Mouse (Mus musculus) urinary bladder, postnatal 36 days (tissue): ENCODE measurements at regions not wholly inside any gene's neighbourhood (a gene's known extent, or its start where the extent isn't known, plus 50 kb on each side); places are given as distances from the start of the nearest gene placed in this dataset.

ENCODE experiments used
- DNase-seq, 2 experiments: peaks; one replicate each; pipeline ENCODE4 v3.0.0; 2022; ENCODE audit warnings: low spot score in 2 of 2, mixed read lengths in 1 of 2

DNA sequence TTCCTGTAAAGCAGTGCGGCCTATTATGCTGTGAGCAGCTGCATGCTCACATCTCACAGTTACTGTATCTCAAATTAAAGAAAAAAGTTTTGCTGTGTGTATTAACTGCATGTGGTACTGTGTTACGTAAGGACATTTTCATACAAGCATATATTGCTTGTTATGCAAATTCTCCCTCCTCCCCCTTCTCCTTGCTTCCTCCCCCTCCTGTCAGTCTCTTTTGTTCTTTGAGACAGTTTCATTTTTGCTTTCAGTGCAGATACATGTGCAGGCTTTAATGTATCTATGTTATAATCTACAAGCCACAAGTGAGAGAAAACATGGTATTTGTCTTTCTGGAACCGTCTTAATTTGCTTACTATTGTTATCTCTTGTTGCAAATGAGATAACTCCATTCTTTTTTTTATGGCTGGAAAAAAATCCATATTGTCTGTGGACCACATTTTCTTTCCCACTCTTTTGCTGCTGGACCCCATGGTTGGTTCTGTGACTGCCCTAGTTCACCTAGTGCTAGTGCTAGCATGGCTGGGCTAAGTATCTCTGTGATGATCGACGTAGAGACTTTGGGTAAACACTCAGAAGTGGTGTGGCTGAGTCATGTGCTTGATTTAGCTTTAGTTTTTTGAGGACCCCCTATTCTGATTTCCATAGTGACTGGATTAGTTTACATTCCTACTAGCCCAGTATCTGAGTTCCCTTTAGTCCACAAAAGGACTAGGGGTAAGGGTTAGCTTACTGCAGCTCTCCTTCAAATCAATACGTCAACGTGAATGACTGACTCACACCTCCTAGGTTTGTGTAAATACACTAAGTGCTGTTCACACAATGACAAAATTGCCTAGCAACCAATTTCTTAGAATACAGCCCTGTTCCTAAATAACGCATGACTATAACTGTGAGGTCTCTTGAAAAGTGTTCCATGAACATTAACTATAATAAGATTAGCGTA lies 158.1 kb downstream of the Icos start:
- DNase-seq = no peak

DNA sequence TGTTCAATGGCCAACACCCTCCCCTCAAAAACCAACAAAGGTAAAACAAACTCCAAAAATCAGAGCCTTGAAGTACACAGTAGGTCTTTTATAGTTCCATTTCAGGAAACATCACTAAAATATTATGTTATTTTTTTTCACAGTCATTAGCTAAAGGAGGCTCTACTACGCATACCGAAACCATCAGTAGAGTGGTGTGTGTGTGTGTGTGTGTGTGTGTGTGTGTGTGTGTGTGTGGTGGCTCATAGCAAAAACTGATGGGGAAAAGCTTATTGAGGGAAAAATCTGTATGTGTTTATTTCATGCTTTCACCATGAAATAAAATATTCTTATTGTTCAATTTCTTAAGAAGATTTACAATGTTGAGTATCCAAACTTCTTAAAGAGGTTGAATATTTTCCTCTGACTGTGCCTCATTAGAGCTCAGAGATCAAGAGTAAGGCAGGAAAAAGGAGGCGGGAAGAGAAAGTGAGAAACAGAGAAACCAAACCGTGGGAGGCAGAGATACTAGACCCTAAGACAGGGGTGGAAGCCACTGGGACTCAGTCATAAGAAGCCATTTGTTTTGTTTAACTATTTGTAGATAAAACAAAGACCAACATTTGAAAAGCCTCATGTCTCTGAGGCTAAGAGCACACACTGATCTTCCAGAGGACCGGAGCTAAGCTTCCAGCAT lies 159.6 kb downstream of the Icos start:
- DNase-seq = no peak

DNA sequence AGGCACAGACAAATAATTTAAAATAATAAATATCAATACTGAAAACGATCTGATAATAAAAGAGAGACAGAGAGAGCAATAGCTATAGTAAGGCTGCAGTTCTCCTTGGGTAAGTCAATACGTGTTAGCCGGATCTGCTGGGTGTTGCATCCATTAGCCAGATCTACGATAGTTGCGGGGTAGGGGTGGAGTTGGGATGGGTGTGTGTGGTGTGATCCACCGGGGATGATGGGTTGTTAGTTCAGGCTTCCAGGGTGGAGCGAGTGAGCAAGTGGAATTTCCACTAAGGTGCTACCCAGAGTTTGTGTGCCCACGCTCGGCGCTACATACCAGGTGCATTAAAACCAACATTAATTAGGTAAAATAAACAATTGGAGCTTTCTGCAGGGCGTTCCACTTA lies 160.2 kb downstream of the Icos start:
- DNase-seq = no peak

GRCm38 (mm10) chr1:61139291-61139983 lies 161.7 kb downstream of the Icos start:
- peak in 1 of 2 experiments; percentile 15 for DNase-seq

DNA sequence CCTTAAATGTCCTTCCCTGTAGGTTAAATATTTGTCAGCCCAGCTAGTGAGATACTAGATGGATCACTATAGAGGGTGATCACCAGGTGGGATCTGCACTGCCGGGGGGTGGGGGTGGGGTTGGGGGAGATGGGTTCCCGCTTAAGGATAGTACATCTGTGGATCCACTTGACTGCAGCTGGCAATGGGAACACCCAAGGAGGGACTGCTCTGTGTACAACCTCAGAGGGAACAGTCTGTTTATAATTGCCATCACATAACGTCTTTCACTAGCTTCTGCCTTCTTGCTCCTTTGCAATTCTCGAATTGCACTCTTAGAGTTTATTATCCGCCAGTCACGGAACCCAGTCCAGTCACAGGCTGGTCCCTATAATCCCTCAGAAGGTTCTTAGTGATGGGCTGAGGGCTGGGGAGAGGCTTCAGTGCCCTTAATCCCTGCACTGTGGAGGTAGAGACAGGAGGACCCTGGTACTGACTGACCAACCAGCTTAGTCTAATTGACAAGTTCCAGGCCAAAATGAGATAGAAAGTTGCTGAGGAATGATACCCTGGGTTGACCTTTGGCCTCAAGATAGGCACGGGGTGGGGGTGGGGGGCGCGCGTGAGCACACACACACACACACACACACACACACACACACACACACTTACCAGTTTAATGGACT lies 162.4 kb downstream of the Icos start:
- DNase-seq = no peak

DNA sequence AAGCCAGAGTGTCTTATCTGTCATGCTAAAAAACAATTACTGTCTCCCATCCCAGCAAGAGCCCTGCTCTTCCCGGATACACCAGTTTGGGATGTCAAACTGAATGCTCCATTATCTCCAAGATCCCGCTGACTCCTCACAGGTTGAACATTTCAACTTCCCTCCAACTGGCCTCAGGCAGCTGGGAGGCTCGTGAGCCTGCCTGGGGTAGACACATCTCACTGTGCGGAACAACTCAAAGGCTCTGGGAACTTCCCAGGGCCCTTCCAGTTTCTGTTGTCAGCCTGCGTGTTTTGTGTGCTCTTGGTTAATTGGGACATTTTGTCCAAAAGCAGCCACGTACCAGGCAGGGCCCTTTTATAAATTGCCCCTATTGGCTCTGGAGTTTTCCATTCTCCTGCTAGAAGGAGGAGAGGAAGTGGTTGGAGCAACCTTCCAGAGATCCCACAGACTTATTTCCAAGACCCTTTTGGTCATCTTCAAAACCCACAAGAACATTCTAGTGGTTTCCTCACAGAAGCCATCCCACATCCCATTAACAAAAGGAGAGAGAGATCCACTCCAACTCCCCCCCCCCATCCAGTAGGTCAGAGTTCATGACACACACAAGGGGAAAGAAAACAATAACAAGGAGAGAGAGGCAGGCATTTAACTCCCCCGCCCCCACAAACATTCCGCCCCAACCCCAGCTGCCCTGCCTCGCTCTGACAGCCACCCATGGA lies 163.3 kb downstream of the Icos start:
- DNase-seq = no peak

DNA sequence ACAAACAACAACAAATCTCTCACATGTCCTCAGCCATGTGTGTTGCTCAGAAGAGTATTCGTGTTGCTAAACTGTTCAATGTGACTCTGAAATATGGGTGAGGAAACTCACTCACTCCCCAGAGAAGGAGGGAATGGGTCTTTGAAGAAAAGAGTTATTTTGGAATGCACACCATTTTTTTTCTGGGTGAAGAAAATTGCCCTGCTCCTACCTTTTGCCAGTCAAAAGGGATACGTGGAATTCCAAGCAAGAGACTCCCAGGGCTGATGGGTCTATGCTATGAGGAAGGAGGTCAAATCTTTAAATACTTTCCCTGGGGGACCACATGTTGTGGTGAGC lies 163.8 kb downstream of the Icos start:
- no peak for DNase-seq

DNA sequence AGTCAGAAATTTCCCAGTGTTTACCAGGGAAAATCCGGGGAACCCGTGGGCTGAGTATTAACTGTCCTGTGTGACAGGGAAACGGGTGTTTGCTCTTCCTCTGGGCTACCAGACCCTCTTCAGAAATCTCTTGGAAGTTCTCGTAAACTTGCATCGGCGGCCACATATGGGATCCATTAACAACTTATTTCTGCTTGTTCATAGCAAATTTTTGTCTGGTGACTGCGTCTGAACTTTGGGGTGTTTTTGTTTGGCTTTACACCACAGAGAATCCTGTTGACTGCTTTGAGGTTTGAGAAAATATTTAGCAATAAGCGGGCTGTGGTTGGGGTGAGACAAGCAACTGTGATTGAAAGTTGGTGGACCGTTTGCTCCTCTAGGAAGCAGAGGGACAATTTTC lies 164.2 kb downstream of the Icos start:
- peak in 1 of 2 experiments; percentile 8 for DNase-seq

GRCm38 (mm10) chr1:61143030-61143753 lies 165.5 kb downstream of the Icos start:
- no peak for DNase-seq

DNA sequence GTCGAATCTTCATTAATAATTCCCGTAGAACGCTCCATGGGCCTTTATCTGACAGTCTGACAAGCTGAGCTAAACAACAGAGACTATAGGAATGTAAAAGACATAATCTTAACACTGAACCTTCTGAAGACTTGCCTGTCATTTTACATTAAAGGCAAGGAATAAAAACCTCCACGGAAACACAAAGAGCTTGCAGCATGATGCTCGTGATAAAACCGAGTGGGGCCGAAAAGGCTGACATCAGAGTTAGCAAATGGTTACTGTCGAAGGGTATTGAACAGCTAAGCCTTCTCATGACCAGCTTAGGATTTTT lies 166.0 kb downstream of the Icos start:
- no peak for DNase-seq

DNA sequence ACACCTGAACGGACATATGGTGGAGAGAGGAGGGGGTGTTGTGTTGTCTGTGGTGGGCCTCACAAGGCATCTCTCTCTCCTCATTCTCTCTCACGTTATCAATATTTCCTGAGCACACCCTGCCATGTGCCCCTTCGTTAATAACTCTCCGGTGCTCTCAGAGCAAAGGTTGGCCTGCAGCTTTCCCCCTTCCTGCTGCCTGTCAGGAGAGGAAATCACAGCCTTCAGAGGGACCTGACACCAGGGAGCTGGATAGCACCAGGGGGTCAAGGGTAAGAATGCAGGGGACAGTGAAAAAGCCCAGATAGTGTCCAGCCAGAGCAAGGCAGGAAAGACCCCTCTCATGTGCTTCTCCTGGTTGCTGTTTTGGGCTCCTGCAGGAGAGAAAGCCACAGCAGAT lies 167.3 kb downstream of the Icos start:
- no peak for DNase-seq

DNA sequence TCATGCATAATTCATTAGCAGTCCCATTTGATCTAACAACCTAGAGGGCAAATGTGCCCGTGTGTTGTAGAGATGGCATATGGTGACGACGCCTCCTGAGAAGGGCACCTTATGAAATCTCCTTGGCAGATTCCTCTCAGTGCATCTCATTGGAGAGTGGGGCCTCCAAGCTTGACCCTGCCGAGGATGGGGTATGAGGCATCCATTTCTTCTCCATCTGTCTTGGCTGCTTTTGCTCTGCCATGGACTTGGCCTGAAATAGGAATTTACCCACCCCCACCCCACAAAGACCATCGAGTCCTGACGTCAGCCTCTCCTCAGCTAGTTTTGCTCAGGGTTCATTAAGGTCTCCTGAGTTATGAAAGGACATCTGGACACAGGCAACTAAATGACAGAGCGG lies 167.8 kb downstream of the Icos start:
- DNase-seq = no peak

- DNase-seq = no peak
Observed at GRCm38 (mm10) chr1:61146222-61146723, 168.5 kb downstream of the Icos start.

DNA sequence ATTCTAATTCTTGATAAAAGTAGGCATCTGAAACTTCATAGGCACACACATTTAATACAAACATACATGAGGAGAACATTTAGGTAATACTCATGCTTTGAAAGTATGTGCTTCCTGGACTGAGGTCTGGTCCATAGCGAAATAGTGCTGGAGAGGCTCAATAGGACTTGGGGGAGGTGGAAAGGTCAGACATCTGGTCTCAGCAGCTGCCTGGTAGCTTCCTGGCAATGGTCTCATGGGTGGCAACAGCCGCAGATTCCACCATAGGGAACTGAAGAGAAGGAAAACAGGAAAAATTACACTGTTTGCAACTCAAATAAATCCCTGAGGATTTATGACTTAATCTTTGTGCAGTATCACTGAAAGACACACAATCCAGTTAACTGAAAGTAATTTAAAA lies 174.0 kb downstream of the Icos start:
- DNase-seq = no peak

DNA sequence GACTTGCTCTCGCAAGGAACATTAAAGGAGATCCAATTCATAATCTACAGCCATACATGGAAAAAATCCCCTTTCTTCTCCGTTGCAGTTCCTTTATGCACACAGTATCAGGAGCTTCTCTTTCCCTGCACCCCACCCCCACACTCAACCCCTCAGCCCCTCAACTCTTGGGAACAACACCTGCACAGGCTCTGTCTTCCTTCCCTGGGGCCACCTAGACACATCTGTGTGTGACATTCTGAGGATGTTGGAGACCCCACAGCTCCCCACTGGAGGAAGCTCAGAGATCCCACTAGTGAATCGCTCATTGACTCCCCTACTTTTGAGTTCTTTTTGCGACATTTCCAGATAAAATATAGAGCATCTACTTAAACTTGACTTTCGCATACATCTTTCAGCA lies 174.4 kb downstream of the Icos start:
- DNase-seq = no peak

DNA sequence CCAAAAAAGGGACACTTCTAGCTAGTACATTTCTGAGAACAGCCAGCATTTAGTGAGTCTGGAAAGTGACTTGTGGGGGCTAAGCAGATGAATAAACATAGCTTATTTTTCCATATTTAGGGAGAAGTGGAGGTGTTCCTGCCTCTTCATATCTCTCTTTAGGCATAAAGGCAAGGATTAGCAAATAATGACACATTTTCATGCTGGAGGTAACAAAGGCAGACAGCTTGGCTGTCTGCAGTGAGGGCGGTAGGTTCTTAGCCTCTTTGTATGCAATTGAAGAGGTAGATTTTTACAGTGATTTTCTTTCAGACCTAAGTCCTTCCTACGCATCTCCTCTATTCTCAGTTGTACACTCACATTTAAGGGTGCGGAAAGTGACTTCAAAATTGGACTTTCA lies 176.5 kb downstream of the Icos start:
- no peak for DNase-seq

GRCm38 (mm10) chr1:61157271-61157670 lies 179.5 kb downstream of the Icos start:
- no peak for DNase-seq

GRCm38 (mm10) chr1:61160505-61160904 lies 182.8 kb downstream of the Icos start:
- DNase-seq = no peak

DNA sequence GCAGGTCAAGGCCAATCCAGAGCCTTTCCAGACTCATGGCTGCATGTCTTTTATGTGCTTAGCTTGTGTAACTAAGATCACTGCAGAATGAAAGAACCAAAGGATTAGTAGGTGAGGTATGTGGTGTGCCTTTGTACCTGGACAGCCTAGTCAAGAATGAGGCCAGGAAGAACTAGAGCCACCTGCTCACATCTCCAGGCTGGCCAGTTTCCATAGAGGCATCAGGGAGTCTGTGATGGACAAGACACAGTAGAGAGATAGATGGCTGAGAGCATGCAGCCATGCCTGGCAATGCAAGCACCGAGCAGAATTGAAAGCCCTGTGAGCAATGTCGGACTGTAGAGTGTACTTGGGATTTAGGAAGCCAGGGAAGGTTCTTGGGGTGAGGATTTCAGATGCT lies 186.5 kb downstream of the Icos start:
- no peak for DNase-seq

DNA sequence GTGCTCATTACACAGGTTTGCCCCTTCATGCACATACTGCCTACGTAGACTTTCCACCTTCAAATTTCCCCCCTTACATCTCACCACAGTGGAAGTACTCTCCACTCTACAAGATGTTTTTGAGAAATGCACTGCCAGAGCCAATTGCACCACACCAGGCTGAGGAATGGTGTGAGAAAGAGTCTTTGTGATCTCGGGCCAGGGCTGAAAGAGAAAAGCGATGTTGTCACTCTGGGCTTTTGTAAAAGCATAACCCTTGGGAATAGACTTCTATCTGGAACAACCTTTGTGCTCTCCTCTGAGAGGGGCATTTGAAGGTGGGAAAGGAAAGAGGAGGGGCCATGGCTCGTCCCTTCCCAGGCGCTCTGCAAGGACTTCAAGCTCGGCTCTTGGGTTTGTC lies 194.2 kb downstream of the Icos start:
- no peak for DNase-seq

GRCm38 (mm10) chr1:61172946-61173345 lies 195.2 kb downstream of the Icos start:
- DNase-seq = no peak
